ENCODE assay signal across 15 mouse cellular contexts in genomic region chr6:21259031-21259430, GRCm38 (mm10). TPM values are rescaled to one million over a fixed set of nuclear protein-coding genes. Genes with fewer than 3 reads are reported as not detected.
"Had no signal": no experiment of that assay in that cellular context is flagged by ENCODE, and none has a peak within 500 bp of the region (broad histone marks: within the 10 kb centered on the region; RNA-seq: fewer than 3 reads in every experiment).

No protein-coding gene starts in this region.

- H3K4me2 ChIP-seq: liver, embryonic 11.5 days; liver, embryonic 15.5 days; midbrain, embryonic 12.5 days had no signal

- H3K36me3 ChIP-seq: limb, embryonic 10.5 days; liver, embryonic 15.5 days; midbrain, embryonic 12.5 days had no signal

- H3K4me3 ChIP-seq: layer of hippocampus, adult 2 months; limb, embryonic 10.5 days; liver, embryonic 15.5 days; midbrain, embryonic 12.5 days had no signal

- H3K27me3 ChIP-seq: liver, embryonic 15.5 days; midbrain, embryonic 12.5 days had no signal

- H3K9ac ChIP-seq: liver, embryonic 15.5 days; midbrain, embryonic 12.5 days had no signal

- ATAC-seq: lung, postnatal 0 days; midbrain, embryonic 16.5 days had no signal

- H3K4me1 ChIP-seq: limb, embryonic 10.5 days; liver, embryonic 15.5 days; midbrain, embryonic 12.5 days had no signal

- H3K9me3 ChIP-seq: limb, embryonic 10.5 days; liver, embryonic 15.5 days; midbrain, embryonic 12.5 days had no signal

- H3K27ac ChIP-seq: layer of hippocampus, adult 2 months; limb, embryonic 10.5 days; liver, embryonic 15.5 days; midbrain, embryonic 12.5 days; stomach, postnatal 0 days had no signal

- DNase-seq: kidney, adult 9 months; kidney, postnatal 10 days; kidney, postnatal 4 days; lung, adult 2 months; lung, postnatal 4 days; right cerebral cortex, postnatal 14 days had no signal

RNA-seq across cellular contexts. Expression of gene Kcnd2, which starts 43.7 kb away (rescaled TPM):
- total RNA-seq: megakaryocyte, adult 5-6 weeks had no signal
